Mouse (Mus musculus): ENCODE results near the gene Tcf7l2.

Tcf7l2 gene

DNA sequence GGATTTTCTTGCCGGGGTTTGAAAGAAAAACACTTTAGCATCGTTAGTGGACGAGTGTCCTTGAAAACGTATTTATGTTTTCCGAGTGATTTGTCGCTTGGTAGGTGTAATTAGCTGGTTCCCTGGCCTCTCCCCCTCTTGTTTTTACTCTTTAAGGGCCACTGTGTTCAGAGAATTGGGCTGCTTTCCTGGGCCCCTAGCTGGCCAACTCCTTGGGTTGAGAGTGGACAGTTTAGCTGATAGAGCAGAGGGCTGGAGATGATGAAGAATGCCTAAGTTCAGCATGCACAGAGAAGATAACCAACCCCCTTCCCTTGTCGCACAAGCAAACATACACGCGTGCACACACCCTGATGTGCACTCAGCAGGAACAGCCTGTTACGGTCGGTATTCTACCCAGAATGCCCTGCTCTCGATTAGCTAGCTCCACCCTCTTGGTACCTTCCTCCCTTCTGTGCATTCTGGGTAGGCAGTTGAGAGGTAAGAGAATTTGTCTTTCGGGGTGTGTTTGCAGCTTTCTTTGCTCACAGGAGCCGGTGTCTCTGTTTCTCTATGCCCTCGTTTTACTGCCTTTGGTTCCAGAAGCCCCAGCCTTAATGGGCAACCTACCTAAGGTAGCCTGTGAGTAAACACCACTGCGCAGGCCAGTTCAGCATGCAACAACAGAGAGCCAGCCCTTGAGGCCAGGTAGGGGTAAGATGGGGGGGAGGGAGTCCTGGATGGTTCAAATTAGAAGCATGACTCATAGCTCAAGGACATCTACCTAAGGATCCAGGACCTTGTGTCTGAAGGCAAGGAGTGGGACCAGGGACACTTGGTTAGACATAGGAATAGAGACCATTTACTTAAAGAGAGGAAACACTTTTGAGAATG lies 199.9 kb downstream of the Tcf7l2 start:
- no peak for DNase-seq (ENCODE audit: low spot score)

DNA sequence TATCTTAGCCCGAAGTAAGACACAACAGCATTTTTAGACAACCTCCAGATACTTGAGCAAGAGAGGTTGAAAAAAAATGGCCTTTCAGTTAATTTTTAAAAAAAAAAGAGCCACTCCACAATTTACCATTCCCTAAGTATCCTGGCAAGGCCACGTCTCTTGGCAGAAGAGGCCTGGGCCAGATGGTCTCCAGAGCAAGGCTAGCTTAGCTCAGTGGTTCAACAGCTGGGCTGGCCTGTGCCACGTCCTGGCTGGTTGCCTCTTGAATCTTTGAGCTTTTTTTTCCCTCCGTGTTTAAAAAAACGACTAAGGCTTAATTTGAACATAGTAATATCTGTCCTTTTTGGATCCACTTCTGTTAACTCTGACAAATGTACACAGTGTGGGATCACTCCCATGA lies 209.8 kb downstream of the Tcf7l2 start:
- DNase-seq (ENCODE audit: low spot score) = no peak

DNA sequence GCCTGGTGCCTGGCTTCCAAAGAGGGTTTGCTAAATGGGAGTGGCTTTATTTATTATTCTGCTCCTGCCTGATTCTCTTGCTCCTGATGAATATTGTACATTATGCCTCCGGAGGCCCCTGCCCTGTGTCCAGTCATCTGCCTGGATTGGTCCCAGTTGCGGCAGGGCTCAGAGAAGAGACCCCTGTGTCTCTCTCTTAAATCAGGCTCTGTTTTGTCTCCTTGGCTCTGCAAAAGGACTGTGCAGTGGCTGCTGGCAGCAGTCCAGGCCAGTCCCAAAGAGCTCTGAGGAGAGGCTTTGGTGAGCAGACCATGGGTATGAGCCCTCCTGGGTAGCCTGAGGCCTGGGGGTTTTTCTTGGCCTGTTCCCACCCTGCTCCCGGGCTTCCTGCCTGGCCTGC lies 211.6 kb downstream of the Tcf7l2 start:
- no peak for DNase-seq (ENCODE audit: low spot score)

DNA sequence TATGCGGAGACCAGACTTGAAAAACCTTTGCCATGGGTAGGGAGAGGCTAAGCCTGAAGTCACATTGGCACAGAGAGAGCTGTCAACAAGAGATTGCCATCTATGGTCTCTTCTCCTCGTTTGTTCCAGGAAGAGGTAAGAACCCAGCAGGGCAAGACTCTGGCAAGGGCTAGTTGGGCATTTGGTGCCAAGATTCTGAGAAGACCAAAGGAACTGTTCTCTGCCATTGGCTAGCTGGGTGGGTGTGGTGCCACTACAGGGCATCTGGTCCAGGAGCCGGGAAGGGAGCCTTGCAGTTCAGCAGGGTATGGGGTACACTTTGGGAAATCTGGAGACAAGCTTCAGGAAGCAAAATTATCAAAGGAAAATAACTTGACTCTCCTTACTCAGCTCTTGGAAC lies 213.5 kb downstream of the Tcf7l2 start:
- DNase-seq (ENCODE audit: low spot score) = no peak

DNA sequence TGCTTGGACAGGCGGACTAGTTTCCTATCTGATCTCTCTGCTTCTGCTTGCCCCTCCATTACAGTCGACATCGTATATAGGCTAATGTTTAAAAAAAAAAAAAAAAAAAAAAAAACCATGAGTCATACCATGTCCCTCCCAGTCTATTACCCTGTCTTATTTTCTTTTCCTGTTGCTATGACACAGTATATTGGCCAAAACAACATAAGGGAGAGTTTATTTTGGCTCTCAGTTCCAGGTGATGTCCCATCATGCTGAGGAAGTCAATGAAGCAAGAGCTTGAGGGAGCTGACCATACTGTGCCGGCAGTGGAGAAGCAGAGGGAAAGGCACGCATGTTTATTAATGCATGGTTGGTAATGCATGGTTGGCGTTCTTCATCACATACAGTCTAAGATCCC lies 215.1 kb downstream of the Tcf7l2 start:
- DNase-seq (ENCODE audit: low spot score) = no peak

DNA sequence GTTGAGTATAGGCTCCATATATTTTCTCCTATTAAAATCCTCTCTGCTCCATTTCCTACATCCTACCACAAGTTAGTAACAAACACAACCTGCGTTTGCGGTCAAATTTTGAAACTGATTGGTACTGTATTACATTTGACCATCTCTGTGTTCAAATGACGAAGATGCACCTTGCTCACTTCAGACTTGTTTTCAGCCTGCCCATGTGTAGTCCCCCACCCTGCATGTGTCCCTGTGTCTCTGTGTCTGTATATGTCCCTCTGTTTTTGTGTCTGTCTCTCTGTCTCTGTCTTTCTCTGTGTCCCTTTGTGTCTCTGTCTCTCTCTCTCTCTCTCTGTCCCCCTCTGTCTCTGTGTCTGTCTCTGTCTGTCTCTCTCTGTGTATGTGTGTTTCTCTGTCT lies 222.8 kb downstream of the Tcf7l2 start:
- DNase-seq (ENCODE audit: low spot score) = no peak

DNA sequence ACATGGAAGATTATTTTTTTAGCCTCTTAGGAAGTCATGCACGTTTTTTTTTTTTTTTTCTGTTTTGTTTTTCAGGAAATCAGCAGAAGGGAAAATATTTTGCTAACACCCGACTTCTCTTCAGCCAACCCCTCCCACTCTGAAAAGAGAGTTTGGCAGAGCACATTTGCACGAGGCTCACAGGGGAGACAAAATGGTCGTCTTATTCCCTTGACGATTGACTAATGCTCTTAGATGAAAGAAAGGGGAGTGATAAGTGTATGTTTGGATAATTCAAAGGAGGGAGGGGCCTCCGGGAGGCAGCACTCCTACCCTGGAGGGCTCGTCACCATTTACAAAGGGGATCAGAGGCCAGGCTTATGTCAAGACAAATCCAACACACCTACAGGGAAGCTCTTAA lies 224.4 kb downstream of the Tcf7l2 start:
- no peak for DNase-seq (ENCODE audit: low spot score)

DNA sequence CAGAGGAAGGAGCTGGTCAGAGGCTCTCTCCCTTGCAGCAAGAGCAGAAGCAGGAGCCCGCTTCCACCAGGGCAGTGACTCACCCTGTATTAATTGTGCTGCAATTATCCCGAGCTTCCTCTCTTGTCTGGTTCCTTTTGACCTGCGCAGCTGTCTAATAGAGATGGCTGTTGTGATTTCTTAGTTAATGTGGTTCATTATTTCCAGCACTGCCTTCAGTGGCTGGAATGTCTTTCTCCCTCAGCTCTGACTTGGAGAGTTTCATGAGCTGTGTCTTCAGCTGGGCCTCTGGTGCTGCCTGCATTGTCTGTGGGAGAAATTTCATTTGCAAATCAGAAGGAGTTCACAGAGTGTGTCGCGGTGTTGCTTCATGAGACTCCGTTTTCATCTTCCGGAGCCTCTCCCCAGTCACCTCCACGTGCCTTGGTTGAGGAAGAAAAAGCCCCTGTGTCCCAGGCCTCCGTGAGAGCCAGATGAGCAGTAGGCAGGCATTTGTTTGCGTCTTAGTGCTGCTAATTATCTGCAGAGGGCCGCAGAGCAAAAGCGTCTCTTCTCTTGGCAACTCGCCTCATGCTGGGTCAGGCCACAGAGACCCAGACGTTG lies 228.4 kb downstream of the Tcf7l2 start:
- DNase-seq (ENCODE audit: low spot score) = no peak

DNA sequence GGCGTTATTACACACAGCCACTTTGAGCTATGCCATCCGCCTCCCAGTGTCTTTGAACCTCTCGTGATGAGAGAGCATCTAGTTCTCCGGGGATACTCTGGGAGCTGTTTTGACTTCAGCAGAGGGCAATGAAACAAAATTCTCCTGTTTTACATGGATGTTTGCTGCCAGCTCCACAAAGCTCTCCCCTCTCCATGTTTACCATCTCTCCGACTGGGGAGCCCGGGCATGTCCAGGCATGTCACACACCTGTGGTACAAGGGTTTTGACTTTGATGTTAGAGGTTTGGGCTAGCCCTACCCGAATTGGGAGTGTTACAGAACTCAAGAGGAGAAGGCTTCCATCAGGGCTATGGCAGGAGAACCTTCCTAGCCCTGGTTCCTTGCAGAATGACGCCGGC lies 234.5 kb downstream of the Tcf7l2 start:
- no peak for DNase-seq (ENCODE audit: low spot score)

Data from urinary bladder, postnatal 10 days (tissue).